Mouse (Mus musculus) intestine, postnatal 0 days (tissue): ENCODE data around the gene Chsy1. TPM values are rescaled to one million over a fixed set of nuclear protein-coding genes. Genes with fewer than 3 reads are reported as not detected.

Source experiments
- ATAC-seq: fragments of 200-750 bp; cut with Nextera tagmentation; 2 replicates; pipeline ENCODE4 v1.8.0; 2017; ENCODE audit warnings: mild to moderate bottlenecking, moderate TSS enrichment, moderate library complexity
- H3K27ac ChIP-seq: fragments of 300-500 bp; sonication (generic); 2 replicates; pipeline ENCODE4 v1.5.1; 2014; ENCODE audit warnings: mild to moderate bottlenecking, low read depth, low read length, moderate library complexity
- H3K27me3 ChIP-seq: fragments of 300-500 bp; sonication (generic); replicated peaks from 2 replicates; pipeline ENCODE4 v1.6.1; 2014; ENCODE audit warnings: low read length, mixed read lengths; ENCODE audit not compliant: control insufficient read depth, insufficient read depth
- H3K36me3 ChIP-seq: fragments of 300-500 bp; sonication (generic); 2 replicates; pipeline ENCODE4 v1.6.1; 2014; ENCODE audit warnings: mild to moderate bottlenecking, moderate library complexity; ENCODE audit not compliant: control insufficient read depth, insufficient read depth
- H3K4me1 ChIP-seq: fragments of 300-500 bp; sonication (generic); replicated peaks from 2 replicates; pipeline ENCODE4 v1.6.1; 2014; ENCODE audit warnings: antibody characterized with exemption, low read length, mixed read lengths; ENCODE audit not compliant: control insufficient read depth, insufficient read depth
- H3K4me2 ChIP-seq: fragments of 300-500 bp; sonication (generic); replicated peaks from 2 replicates; pipeline ENCODE4 v1.6.1; 2014; ENCODE audit warnings: low read depth, mild to moderate bottlenecking, moderate library complexity
- H3K4me3 ChIP-seq: fragments of 300-500 bp; sonication (generic); 2 replicates; pipeline ENCODE4 v1.5.1; 2014; ENCODE audit warnings: low read depth, low read length
- H3K9ac ChIP-seq: fragments of 300-500 bp; sonication (generic); 2 replicates; pipeline ENCODE4 v1.6.1; 2014; ENCODE audit warnings: mild to moderate bottlenecking, low read depth, low read length
- H3K9me3 ChIP-seq: fragments of 300-500 bp; sonication (generic); 2 replicates; pipeline ENCODE4 v1.6.1; 2016; ENCODE audit warnings: mixed run types; ENCODE audit not compliant: control insufficient read depth
- CTCF ChIP-seq: sonication (generic); IDR thresholded peaks from 2 replicates; pipeline ENCODE4 v1.5.1; 2016; ENCODE audit warnings: low read depth, mild to moderate bottlenecking, control low read depth, antibody characterized with exemption, moderate library complexity
- WGBS: fragments of 180-500 bp; shearing (Covaris S2); extraction: QIAGEN DNeasy Blood & Tissue Kit; methylation state at CpG from one replicate; pipeline ENCODE4 v1.1.7; 2014; 5-methylcytosine and 5-hydroxymethylcytosine counted together
- polyA plus RNA-seq: library from polyadenylated mRNA; unstranded; fragments of >200 nt; fragmentation: Nextera tagmentation; extraction: Ambion mirVana; gene quantifications from 2 replicates; pipeline ENCODE4 v1.2.1, GENCODE M21; 2015

The Chsy1 gene
- polyA plus RNA-seq, 1 experiment from 2014 or later: 4.4 TPM

- TF ChIP-seq CTCF: no peak
- no peak for ATAC-seq
- Histone ChIP-seq H3K4me1 (no peaks in the 10 kb centered on the region), H3K9ac (no peak overlapping the region), H3K4me2 (no peak overlapping the region), H3K9me3 (no peaks in the 10 kb centered on the region), H3K27ac (no peak overlapping the region), H3K4me3 (no peak overlapping the region), H3K36me3 (no peaks in the 10 kb centered on the region), H3K27me3 (no peaks in the 10 kb centered on the region)
- 68% methylated on average over 3 of the region's 3 CpGs for WGBS
Measured at GRCm38 (mm10) chr7:66194511-66194910, 85.2 kb downstream of the Chsy1 start.

DNA sequence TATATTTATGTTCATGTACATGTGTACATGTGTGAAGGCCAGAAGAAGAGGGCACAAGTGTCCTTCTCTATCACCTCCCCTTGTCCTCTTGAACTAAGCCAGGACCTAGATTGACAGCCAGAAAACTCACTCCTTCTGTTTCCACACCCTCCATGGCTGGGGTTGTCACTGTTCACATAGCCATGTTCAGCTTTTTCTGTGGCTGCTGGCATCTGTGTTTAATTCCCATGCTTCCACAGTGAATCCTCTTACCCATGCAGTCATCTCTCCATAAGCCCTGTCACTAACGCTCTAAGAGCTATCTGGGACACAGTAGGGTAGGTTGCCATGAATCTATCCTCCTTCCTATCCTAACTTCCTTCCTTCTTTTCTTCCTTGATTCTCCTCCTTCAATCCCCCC is 86.6 kb downstream of the Chsy1 start:
- Histone ChIP-seq H3K4me3 (no peak overlapping the region), H3K4me2 (no peak overlapping the region), H3K9ac (no peak overlapping the region), H3K4me1 (no peaks in the 10 kb centered on the region), H3K36me3 (no peaks in the 10 kb centered on the region), H3K27ac (no peak overlapping the region), H3K27me3 (no peaks in the 10 kb centered on the region), H3K9me3 (no peaks in the 10 kb centered on the region)
- TF ChIP-seq CTCF: no peak
- no peak for ATAC-seq
- 97% methylated on average over 1 of the region's 1 CpGs for WGBS

DNA sequence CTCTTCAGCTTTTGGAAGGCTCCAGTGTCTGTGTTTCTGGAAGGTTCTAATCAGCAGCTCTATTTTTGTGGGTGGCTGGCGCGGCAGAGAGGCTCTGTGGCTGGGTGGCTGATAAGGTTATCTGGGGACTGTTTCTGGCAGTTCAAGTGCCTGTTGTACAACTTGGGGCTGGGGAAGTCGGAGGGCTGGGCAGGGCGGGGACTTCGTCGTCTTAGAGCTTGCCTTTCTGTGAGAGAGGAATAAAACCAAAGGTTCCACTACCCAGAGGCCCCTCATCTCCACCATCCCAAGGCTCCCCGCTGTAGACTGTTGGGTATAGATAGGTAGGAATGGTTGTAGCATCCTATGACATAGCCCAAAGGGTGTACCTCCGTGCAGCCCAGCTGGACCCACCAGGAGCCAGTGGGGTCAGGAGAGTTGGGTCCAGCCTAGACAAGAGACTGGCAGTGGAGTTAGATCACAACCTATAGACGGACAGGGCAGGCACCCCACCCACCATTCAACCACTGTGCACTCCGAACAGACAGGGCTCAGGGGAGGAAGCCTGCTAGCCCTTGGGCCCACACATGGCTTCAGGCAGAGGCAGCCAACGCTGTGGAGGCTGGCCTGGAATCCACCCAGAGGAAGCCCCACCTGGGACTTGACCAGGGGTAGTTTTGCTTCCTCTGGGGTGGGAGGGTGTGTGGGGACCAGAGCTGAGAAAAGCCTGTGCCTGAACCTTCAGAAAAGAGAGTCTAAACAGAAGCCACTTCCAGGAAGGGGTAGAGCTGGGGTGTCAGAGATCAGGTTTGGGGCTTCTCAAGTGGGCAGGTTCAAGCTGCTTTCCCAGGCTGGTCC is 87.5 kb downstream of the Chsy1 start:
- 46% methylated on average over 11 of the region's 11 CpGs for WGBS
- no peaks in the 10 kb centered on the region for H3K27me3 ChIP-seq
- no peaks in the 10 kb centered on the region for H3K9me3 ChIP-seq
- no peak overlapping the region for H3K4me3 ChIP-seq
- no peaks in the 10 kb centered on the region for H3K36me3 ChIP-seq
- no peaks in the 10 kb centered on the region for H3K4me1 ChIP-seq
- TF ChIP-seq CTCF: no peak
- no peak for ATAC-seq
- no peak overlapping the region for H3K9ac ChIP-seq
- H3K4me2 ChIP-seq: no peak overlapping the region
- no peak overlapping the region for H3K27ac ChIP-seq

GRCm38 (mm10) chr7:66198416-66198815 is 89.1 kb downstream of the Chsy1 start:
- Histone ChIP-seq H3K4me2 (no peak overlapping the region), H3K27me3 (no peaks in the 10 kb centered on the region), H3K4me1 (no peaks in the 10 kb centered on the region), H3K9me3 (no peaks in the 10 kb centered on the region), H3K36me3 (no peaks in the 10 kb centered on the region), H3K27ac (no peak overlapping the region), H3K9ac (no peak overlapping the region), H3K4me3 (no peak overlapping the region)
- WGBS: 75% methylated on average over 10 of the region's 10 CpGs
- TF ChIP-seq CTCF: no peak
- ATAC-seq: no peak

GRCm38 (mm10) chr7:66199391-66199831 is 90.1 kb downstream of the Chsy1 start:
- no peaks in the 10 kb centered on the region for H3K36me3 ChIP-seq
- no peak for ATAC-seq
- TF ChIP-seq CTCF: no peak

DNA sequence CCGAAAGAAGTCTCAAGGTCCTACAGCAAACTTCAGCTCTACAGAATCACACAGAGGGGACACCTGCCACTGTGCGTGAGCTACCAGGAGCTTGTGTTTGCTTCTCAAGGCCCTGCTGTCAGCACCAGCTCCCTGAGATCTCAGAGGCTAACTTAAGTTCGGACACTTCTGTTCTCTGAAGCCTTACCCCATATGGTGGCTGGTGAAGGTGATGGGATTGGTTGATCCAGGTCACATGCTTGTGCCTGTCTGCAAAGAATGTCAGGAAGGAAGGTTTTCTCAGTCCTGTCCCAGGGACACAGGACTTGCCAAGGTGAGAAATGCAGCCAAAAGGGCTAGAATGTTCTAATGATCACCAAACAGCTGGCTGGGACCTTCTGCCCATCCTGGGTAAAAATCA is 91.1 kb downstream of the Chsy1 start:
- H3K27me3 ChIP-seq: no peaks in the 10 kb centered on the region
- no peaks in the 10 kb centered on the region for H3K4me1 ChIP-seq
- H3K36me3 ChIP-seq: no peaks in the 10 kb centered on the region
- H3K9me3 ChIP-seq: no peaks in the 10 kb centered on the region
- no peak for ATAC-seq
- no peak for TF ChIP-seq CTCF
- H3K27ac ChIP-seq: no peak overlapping the region
- WGBS: 79% methylated on average over 3 of the region's 3 CpGs
- no peak overlapping the region for H3K9ac ChIP-seq
- H3K4me3 ChIP-seq: no peak overlapping the region
- H3K4me2 ChIP-seq: no peak overlapping the region

More at GRCm38 (mm10) chr7:66199391-66199831, 90.1 kb downstream of the Chsy1 start:
- H3K9me3 ChIP-seq: no peaks in the 10 kb centered on the region
- no peak overlapping the region for H3K4me3 ChIP-seq
- H3K4me2 ChIP-seq: no peak overlapping the region
- WGBS: 82% methylated on average over 5 of the region's 5 CpGs
- H3K9ac ChIP-seq: no peak overlapping the region
- no peaks in the 10 kb centered on the region for H3K27me3 ChIP-seq
- H3K27ac ChIP-seq: no peak overlapping the region
- H3K4me1 ChIP-seq: no peaks in the 10 kb centered on the region
